Mouse (Mus musculus) neural tube, embryonic 11.5 days (tissue): ENCODE results near the gene Fth1. TPM values are rescaled to one million over a fixed set of nuclear protein-coding genes. Genes with fewer than 3 reads are reported as not detected.

ENCODE experiments used
- ATAC-seq: fragments of 200-750 bp; cut with Nextera tagmentation; 2 replicates; pipeline ENCODE4 v1.8.0; 2017; ENCODE audit warnings: moderate number of reproducible peaks, mild to moderate bottlenecking, moderate TSS enrichment, moderate library complexity; ENCODE audit not compliant: insufficient read depth, low FRiP score, low TSS enrichment
- DNase-seq: peaks from one replicate; pipeline ENCODE4 v3.0.0-alpha.2; 2015; ENCODE audit warnings: low spot score
- H3K27ac ChIP-seq: fragments of 300-500 bp; sonication (generic); 2 replicates; pipeline ENCODE4 v1.5.1; 2014; ENCODE audit warnings: low read depth, mild to moderate bottlenecking, low read length
- H3K27me3 ChIP-seq: fragments of 300-500 bp; sonication (generic); 2 replicates; pipeline ENCODE4 v1.6.1; 2014; ENCODE audit warnings: mild to moderate bottlenecking, low read length, mixed read lengths; ENCODE audit not compliant: control insufficient read depth, insufficient read depth
- H3K36me3 ChIP-seq: fragments of 300-500 bp; sonication (generic); 2 replicates; pipeline ENCODE4 v1.6.1; 2014; ENCODE audit warnings: mild to moderate bottlenecking, low read length, moderate library complexity, mixed read lengths; ENCODE audit not compliant: control insufficient read depth, insufficient read depth
- H3K4me1 ChIP-seq: fragments of 300-500 bp; sonication (generic); 2 replicates; pipeline ENCODE4 v1.6.1; 2014; ENCODE audit warnings: low read length, mixed read lengths; ENCODE audit not compliant: control insufficient read depth, insufficient read depth
- H3K4me2 ChIP-seq: fragments of 300-500 bp; sonication (generic); 2 replicates; pipeline ENCODE4 v1.6.1; 2014; ENCODE audit warnings: low read depth, mild to moderate bottlenecking, moderate library complexity
- H3K4me3 ChIP-seq: fragments of 300-500 bp; sonication (generic); 2 replicates; pipeline ENCODE4 v1.5.1; 2014; ENCODE audit warnings: low read depth, low read length
- H3K9ac ChIP-seq: fragments of 300-500 bp; sonication (generic); 2 replicates; pipeline ENCODE4 v1.6.1; 2014; ENCODE audit warnings: mild to moderate bottlenecking, low read length
- H3K9me3 ChIP-seq: fragments of 300-500 bp; sonication (generic); 2 replicates; pipeline ENCODE4 v1.6.1; 2016; ENCODE audit warnings: low read length; ENCODE audit not compliant: control insufficient read depth
- WGBS: fragments of 180-500 bp; shearing (Covaris S2); extraction: QIAGEN DNeasy Blood & Tissue Kit; methylation state at CpG from one replicate; pipeline ENCODE4 v1.1.7; 2014; 5-methylcytosine and 5-hydroxymethylcytosine counted together
- polyA plus RNA-seq: library from polyadenylated mRNA; unstranded; fragments of >200 nt; fragmentation: Nextera tagmentation; extraction: Ambion mirVana; gene quantifications from 2 replicates; pipeline ENCODE4 v1.2.1, GENCODE M21; 2014

Gene Fth1
- polyA plus RNA-seq, 1 experiment from 2014 or later, result 1,187 TPM

- Histone ChIP-seq H3K4me3 (no peak overlapping the region), H3K27ac (no peak overlapping the region), H3K4me1 (peaks cover 6% of the 10 kb centered on the region; the same call in 1 of the 2 replicates), H3K36me3 (no peaks in the 10 kb centered on the region), H3K27me3 (no peaks in the 10 kb centered on the region), H3K4me2 (no peak overlapping the region), H3K9ac (no peak overlapping the region), H3K9me3 (no peaks in the 10 kb centered on the region)
- no peak for ATAC-seq
- no peak for DNase-seq
- 89% methylated on average over 2 of the region's 2 CpGs for WGBS
Measured at GRCm38 (mm10) chr19:10021981-10022380, 41.6 kb downstream of the Fth1 start.

- no peak overlapping the region; the same call in 1 of the 2 replicates for H3K27ac ChIP-seq
- DNase-seq, result peak; percentile 40
- no peaks in the 10 kb centered on the region for H3K27me3 ChIP-seq
- 70% methylated on average over 5 of the region's 5 CpGs for WGBS
- no peaks in the 10 kb centered on the region for H3K36me3 ChIP-seq
- peaks cover 5% of the 10 kb centered on the region; the same call in 1 of the 2 replicates for H3K4me1 ChIP-seq
- no peak for ATAC-seq
- no peak overlapping the region for H3K4me2 ChIP-seq
- no peaks in the 10 kb centered on the region for H3K9me3 ChIP-seq
- H3K9ac ChIP-seq, result no peak overlapping the region; the same call in 1 of the 2 replicates
- H3K4me3 ChIP-seq, result no peak overlapping the region
Measured at GRCm38 (mm10) chr19:10022414-10023303, 42.3 kb downstream of the Fth1 start.

GRCm38 (mm10) chr19:10023304-10023758 lies 42.9 kb downstream of the Fth1 start:
- peaks cover 4% of the 10 kb centered on the region; the same call in 1 of the 2 replicates for H3K4me1 ChIP-seq
- 66% methylated on average over 9 of the region's 9 CpGs for WGBS
- no peaks in the 10 kb centered on the region for H3K9me3 ChIP-seq
- no peaks in the 10 kb centered on the region for H3K27me3 ChIP-seq
- no peak overlapping the region for H3K27ac ChIP-seq
- H3K9ac ChIP-seq, result no peak overlapping the region; the same call in 1 of the 2 replicates
- ATAC-seq (no peak), DNase-seq (no peak)
- no peak overlapping the region for H3K4me3 ChIP-seq
- H3K4me2 ChIP-seq, result no peak overlapping the region
- no peaks in the 10 kb centered on the region for H3K36me3 ChIP-seq

- Histone ChIP-seq H3K27ac (0 out of 2 replicates have a peak overlapping the region, but pooled peaks have one; percentile 6), H3K4me3 (no peak overlapping the region), H3K9ac (no peak overlapping the region), H3K4me1 (no peaks in the 10 kb centered on the region), H3K36me3 (no peaks in the 10 kb centered on the region), H3K9me3 (no peaks in the 10 kb centered on the region), H3K4me2 (no peak overlapping the region), H3K27me3 (no peaks in the 10 kb centered on the region)
- no peak for ATAC-seq
- DNase-seq, result peak; percentile 57
- 26% methylated on average over 8 of the region's 8 CpGs for WGBS
Measured at GRCm38 (mm10) chr19:10025169-10025875, 44.9 kb downstream of the Fth1 start.

- Histone ChIP-seq H3K27ac (no peak overlapping the region), H3K36me3 (no peaks in the 10 kb centered on the region), H3K27me3 (no peaks in the 10 kb centered on the region), H3K4me2 (no peak overlapping the region), H3K9me3 (no peaks in the 10 kb centered on the region), H3K9ac (no peak overlapping the region), H3K4me3 (no peak overlapping the region), H3K4me1 (no peaks in the 10 kb centered on the region)
- DNase-seq (no peak), ATAC-seq (no peak)
- WGBS, result 85% methylated on average over 2 of the region's 2 CpGs
Measured at GRCm38 (mm10) chr19:10029746-10030145, 49.3 kb downstream of the Fth1 start.

- DNase-seq, result peak; percentile 57
- 41% methylated on average over 8 of the region's 8 CpGs for WGBS
Measured at GRCm38 (mm10) chr19:10033211-10033973, 53.0 kb downstream of the Fth1 start.

GRCm38 (mm10) chr19:10034356-10034755 lies 54.0 kb downstream of the Fth1 start:
- no peaks in the 10 kb centered on the region for H3K9me3 ChIP-seq
- no peak overlapping the region for H3K9ac ChIP-seq
- no peak overlapping the region for H3K4me2 ChIP-seq
- 92% methylated on average over 5 of the region's 5 CpGs for WGBS
- ATAC-seq (no peak), DNase-seq (no peak)
- no peak overlapping the region for H3K27ac ChIP-seq
- H3K36me3 ChIP-seq, result no peaks in the 10 kb centered on the region
- no peak overlapping the region for H3K4me3 ChIP-seq
- no peaks in the 10 kb centered on the region for H3K4me1 ChIP-seq
- no peaks in the 10 kb centered on the region for H3K27me3 ChIP-seq

More at GRCm38 (mm10) chr19:10033211-10033973, 53.0 kb downstream of the Fth1 start:
- Histone ChIP-seq H3K4me1 (no peaks in the 10 kb centered on the region), H3K9ac (no peak overlapping the region), H3K4me3 (no peak overlapping the region), H3K36me3 (no peaks in the 10 kb centered on the region), H3K9me3 (no peaks in the 10 kb centered on the region), H3K27me3 (no peaks in the 10 kb centered on the region), H3K27ac (no peak overlapping the region), H3K4me2 (no peak overlapping the region)
- ATAC-seq, result peak; percentile 49; the same call in 1 of the 2 replicates
